Mouse (Mus musculus) myocyte (in vitro differentiated cells): ENCODE data around the gene Vwa8.

Experiments
- CEBPB ChIP-seq: IDR thresholded peaks from 2 replicates; pipeline ENCODE4 v1.6.1; 2011; ENCODE audit warnings: mild to moderate bottlenecking, moderate library complexity; ENCODE audit not compliant: poor library complexity, insufficient read depth, severe bottlenecking
- E2F4 ChIP-seq: IDR thresholded peaks from one replicate; pipeline ENCODE4 v1.6.1; 2011; ENCODE audit warnings: mild to moderate bottlenecking, control low read depth, moderate library complexity; ENCODE audit not compliant: insufficient read depth
- MAX ChIP-seq: IDR thresholded peaks from one replicate; pipeline ENCODE4 v1.6.1; 2011; ENCODE audit warnings: low read depth, mild to moderate bottlenecking, control low read depth
- MYOD1 ChIP-seq, 3 experiments: IDR thresholded peaks; one replicate each; pipeline ENCODE4 v1.6.1; 2011; ENCODE audit warnings: control low read depth in 2 of 3, low read depth in 2 of 3, mild to moderate bottlenecking in 2 of 3, moderate library complexity in 1 of 3; ENCODE audit not compliant: insufficient read length in 2 of 3, control insufficient read depth in 1 of 3
- POLR2A ChIP-seq: IDR thresholded peaks from one replicate; pipeline ENCODE4 v1.6.1; 2011; ENCODE audit warnings: low read depth, mild to moderate bottlenecking, control low read depth, moderate library complexity; ENCODE audit not compliant: insufficient read length
- POLR2AphosphoS2 ChIP-seq: IDR thresholded peaks from one replicate; pipeline ENCODE4 v1.6.1; 2011; ENCODE audit warnings: low read depth, control low read depth; ENCODE audit not compliant: insufficient read length
- REST ChIP-seq: IDR thresholded peaks from one replicate; pipeline ENCODE4 v1.6.1; 2011; ENCODE audit warnings: mild to moderate bottlenecking, control low read depth, moderate library complexity; ENCODE audit not compliant: insufficient read depth, insufficient read length
- TCF12 ChIP-seq: IDR thresholded peaks from one replicate; pipeline ENCODE4 v1.6.1; 2011; ENCODE audit warnings: mild to moderate bottlenecking, control low read depth; ENCODE audit not compliant: poor library complexity, insufficient read depth, severe bottlenecking
- TCF3 ChIP-seq: IDR thresholded peaks from one replicate; pipeline ENCODE4 v1.6.1; 2011; ENCODE audit warnings: low read depth, control low read depth; ENCODE audit not compliant: insufficient read length

DNA sequence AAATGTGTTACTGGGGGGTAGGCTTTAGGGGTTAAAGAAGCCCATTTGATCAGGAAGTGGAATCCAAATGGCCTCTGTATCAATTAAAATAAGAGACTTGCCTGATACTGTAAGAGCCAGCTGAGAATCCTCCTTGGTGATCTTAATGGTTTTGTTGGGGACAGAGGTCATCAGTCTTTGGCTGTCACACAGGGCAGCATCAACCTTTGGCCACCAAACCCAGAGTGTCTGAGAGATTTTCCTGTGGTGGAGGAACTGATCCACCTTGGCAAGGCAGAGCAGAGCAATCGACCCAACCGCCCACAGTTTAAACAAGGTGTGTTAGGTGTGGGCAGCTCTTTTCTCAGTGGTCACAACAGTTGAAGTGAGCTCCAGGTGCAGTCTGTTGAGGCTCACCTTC is 36.0 kb upstream of the Vwa8 start:
- TF ChIP-seq POLR2A (no peak), TCF3 (no peak), CEBPB (no peak), E2F4 (no peak), POLR2AphosphoS2 (no peak), TCF12 (no peak), REST (no peak), MAX (no peak), MYOD1 (IDR thresholded peaks at IDR 0.05; ENCODE audit: control insufficient read depth in 1 of 3, insufficient read length in 2 of 3, low read depth in 2 of 3) (no peak)
